Mouse (Mus musculus) 416B (cell line): ENCODE measurements around the gene Iqca.

Experiments used
- DNase-seq: peaks from one replicate; pipeline ENCODE4 v3.0.0; 2011; ENCODE audit warnings: low read depth

Iqca gene

GRCm38 (mm10) chr1:90132402-90132801 is 20.8 kb downstream of the Iqca start:
- DNase-seq: no peak

- DNase-seq: no peak
Observed at GRCm38 (mm10) chr1:90131982-90132381, 21.2 kb downstream of the Iqca start.

- DNase-seq: no peak
Observed at GRCm38 (mm10) chr1:90124561-90124960, 28.6 kb downstream of the Iqca start.

GRCm38 (mm10) chr1:90120706-90121105 is 32.5 kb downstream of the Iqca start:
- no peak for DNase-seq

GRCm38 (mm10) chr1:90119214-90119613 is 34.0 kb downstream of the Iqca start:
- no peak for DNase-seq

GRCm38 (mm10) chr1:90117207-90117606 is 36.0 kb downstream of the Iqca start:
- peak; percentile 1 for DNase-seq

- no peak for DNase-seq
Observed at GRCm38 (mm10) chr1:90114586-90114985, 38.6 kb downstream of the Iqca start.

GRCm38 (mm10) chr1:90113655-90114244 is 39.5 kb downstream of the Iqca start:
- no peak for DNase-seq

GRCm38 (mm10) chr1:90112669-90113068 is 40.5 kb downstream of the Iqca start:
- DNase-seq: no peak

GRCm38 (mm10) chr1:90111198-90111839 is 41.9 kb downstream of the Iqca start:
- no peak for DNase-seq

- DNase-seq: no peak
Observed at GRCm38 (mm10) chr1:90103896-90104487, 49.2 kb downstream of the Iqca start.

- DNase-seq: no peak
Observed at GRCm38 (mm10) chr1:90100360-90101232, 52.6 kb downstream of the Iqca start.

GRCm38 (mm10) chr1:90092816-90093493 is 60.2 kb downstream of the Iqca start:
- no peak for DNase-seq

GRCm38 (mm10) chr1:90088192-90088990 is 64.8 kb downstream of the Iqca start:
- no peak for DNase-seq

- no peak for DNase-seq
Observed at GRCm38 (mm10) chr1:90086461-90086860, 66.7 kb downstream of the Iqca start.

GRCm38 (mm10) chr1:90085526-90086157 is 67.6 kb downstream of the Iqca start:
- no peak for DNase-seq

GRCm38 (mm10) chr1:90076291-90076690 is 76.9 kb downstream of the Iqca start:
- no peak for DNase-seq

GRCm38 (mm10) chr1:90074779-90075178 is 78.4 kb downstream of the Iqca start:
- DNase-seq: no peak

- no peak for DNase-seq
Observed at GRCm38 (mm10) chr1:90071812-90072580, 81.2 kb downstream of the Iqca start.

GRCm38 (mm10) chr1:90060599-90060998 is 92.6 kb downstream of the Iqca start:
- peak; percentile 54 for DNase-seq
